Comparison of ENCODE assay signal across 39 mouse cellular contexts in the genomic region with DNA sequence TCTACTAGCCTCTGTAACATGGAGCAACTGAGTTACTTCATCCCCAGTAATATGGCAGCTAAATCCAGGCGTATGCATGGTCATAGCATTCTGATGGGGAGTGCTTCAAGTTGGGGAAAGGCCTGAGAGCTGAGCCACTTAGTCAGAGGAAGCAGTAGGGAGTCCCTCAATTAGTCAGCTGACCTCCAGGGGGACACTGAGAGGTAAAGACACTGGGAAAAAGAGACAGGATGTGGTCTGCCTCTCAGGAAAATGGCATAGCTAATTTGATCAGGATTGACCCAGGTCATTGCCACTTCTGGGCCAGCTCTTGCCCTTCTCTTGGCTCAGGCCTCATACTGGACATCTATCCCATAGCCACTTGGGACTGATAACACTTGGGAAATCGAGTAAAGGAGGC. TPM values are rescaled to one million over a fixed set of nuclear protein-coding genes. Genes with fewer than 3 reads are reported as not detected.
"Had no signal": no experiment of that assay in that cellular context is flagged by ENCODE, and none has a peak within 500 bp of the region (broad histone marks: within the 10 kb centered on the region; RNA-seq: fewer than 3 reads in every experiment).

No protein-coding gene starts in this region.

- H3K27ac ChIP-seq: heart, adult 2 months; heart, embryonic 13.5 days; heart, embryonic 15.5 days; hindbrain, embryonic 13.5 days; hindbrain, embryonic 15.5 days; hindbrain, postnatal 0 days; kidney, embryonic 15.5 days; kidney, postnatal 0 days; limb, embryonic 13.5 days; limb, embryonic 15.5 days; liver, embryonic 12.5 days; liver, embryonic 14.5 days had no signal

- H3K4me3 ChIP-seq: heart, adult 2 months; heart, embryonic 13.5 days; heart, embryonic 15.5 days; hindbrain, embryonic 13.5 days; hindbrain, embryonic 15.5 days; kidney, embryonic 15.5 days; limb, embryonic 13.5 days; limb, embryonic 15.5 days; liver, embryonic 12.5 days had no signal

- H3K9ac ChIP-seq: heart, embryonic 13.5 days; heart, embryonic 15.5 days; hindbrain, embryonic 13.5 days; hindbrain, embryonic 15.5 days; kidney, embryonic 15.5 days; limb, embryonic 13.5 days; limb, embryonic 15.5 days; liver, embryonic 12.5 days; liver, embryonic 14.5 days had no signal

- H3K4me2 ChIP-seq: heart, embryonic 11.5 days; heart, embryonic 13.5 days; heart, embryonic 15.5 days; hindbrain, embryonic 13.5 days; hindbrain, embryonic 15.5 days; kidney, embryonic 15.5 days; limb, embryonic 13.5 days; limb, embryonic 15.5 days; liver, embryonic 12.5 days had no signal

- H3K27me3 ChIP-seq: heart, embryonic 15.5 days; hindbrain, embryonic 13.5 days; hindbrain, embryonic 15.5 days; kidney, embryonic 15.5 days; limb, embryonic 13.5 days; limb, embryonic 15.5 days had no signal

- H3K4me1 ChIP-seq: heart, embryonic 13.5 days; heart, embryonic 15.5 days; hindbrain, embryonic 13.5 days; hindbrain, embryonic 15.5 days; limb, embryonic 13.5 days; limb, embryonic 15.5 days; liver, embryonic 12.5 days had no signal

- DNase-seq: gastrocnemius, postnatal 14 days; gastrocnemius, postnatal 36 days; heart, adult 11 months; heart, adult 2 months; heart, postnatal 14 days; heart, postnatal 36 days; kidney, adult 11 months; kidney, adult 2 months; kidney, adult 9 months; kidney, postnatal 14 days; kidney, postnatal 36 days; layer of hippocampus, adult 9-11 months; layer of hippocampus, postnatal 36 days; left cerebral cortex, postnatal 4 days had no signal

- H3K9me3 ChIP-seq: heart, embryonic 13.5 days; heart, embryonic 15.5 days; hindbrain, embryonic 13.5 days; hindbrain, embryonic 15.5 days; kidney, embryonic 15.5 days; limb, embryonic 13.5 days; limb, embryonic 15.5 days; liver, embryonic 12.5 days had no signal

- ATAC-seq: hindbrain, postnatal 0 days; intestine, embryonic 16.5 days; liver, embryonic 12.5 days had no signal

- H3K36me3 ChIP-seq: heart, embryonic 13.5 days; heart, embryonic 15.5 days; hindbrain, embryonic 13.5 days; hindbrain, embryonic 15.5 days; kidney, embryonic 15.5 days; limb, embryonic 13.5 days; limb, embryonic 15.5 days; liver, embryonic 12.5 days had no signal

RNA-seq across cellular contexts. Expression of a gene that starts 47.1 kb away (rescaled TPM):
- total RNA-seq: gastrocnemius, adult 18-20 months; gastrocnemius, adult 8-10 months; gastrocnemius, postnatal 36 days; heart, adult 2 months; heart, postnatal 14 days; heart, postnatal 36 days; hindbrain, postnatal 0 days; layer of hippocampus, adult 8-10 months; layer of hippocampus, postnatal 36 days; left cerebral cortex, postnatal 10 days; left cerebral cortex, postnatal 25 days; left cerebral cortex, postnatal 4 days; liver, adult 2 months had no signal
- polyA plus RNA-seq: gonadal fat pad, adult 2 months; heart, adult 2 months; heart, embryonic 11.5 days; heart, embryonic 13.5 days; heart, embryonic 15.5 days; heart, postnatal 0 days; hindbrain, embryonic 11.5 days; hindbrain, embryonic 13.5 days; hindbrain, embryonic 15.5 days; hindbrain, postnatal 0 days; intestine, embryonic 14.5 days; intestine, embryonic 16.5 days; kidney, adult 2 months; kidney, embryonic 15.5 days; kidney, postnatal 0 days; large intestine, adult 2 months; limb, embryonic 11.5 days; limb, embryonic 13.5 days; limb, embryonic 15.5 days; liver, adult 2 months; liver, embryonic 12.5 days had no signal
